Mouse (Mus musculus) spleen, adult 2 months (tissue): ENCODE measurements around the gene Arhgap8. TPM values are rescaled to one million over a fixed set of nuclear protein-coding genes. Genes with fewer than 3 reads are reported as not detected.
A peak's percentile ranks its signal among the peaks of the same experiment; 100 is the strongest.

ENCODE experiments used
- DNase-seq, 2 experiments: peaks; one replicate each; pipeline versions ENCODE4 v3.0.0 to v3.0.0-alpha.2; 2012 to 2021; ENCODE audit warnings: low spot score in 2 of 2, low read depth in 1 of 2
- H3K27ac ChIP-seq: fragments of 200-500 bp; 2 replicates; pipeline ENCODE4 v1.5.1; 2012; ENCODE audit warnings: low read length, inconsistent platforms; ENCODE audit not compliant: insufficient read depth
- H3K27me3 ChIP-seq: fragments of 200-500 bp; 2 replicates; pipeline ENCODE4 v1.6.1; 2012; ENCODE audit warnings: mild to moderate bottlenecking, moderate library complexity, low read length, inconsistent platforms; ENCODE audit not compliant: control insufficient read depth, insufficient read depth
- H3K36me3 ChIP-seq: fragments of 200-500 bp; 2 replicates; pipeline ENCODE4 v1.6.1; 2012; ENCODE audit warnings: mild to moderate bottlenecking, low read length, inconsistent platforms; ENCODE audit not compliant: control insufficient read depth, insufficient read depth
- H3K4me1 ChIP-seq: fragments of 200-500 bp; 2 replicates; pipeline ENCODE4 v1.6.1; 2011; ENCODE audit warnings: inconsistent platforms; ENCODE audit not compliant: control insufficient read depth, insufficient read depth, insufficient read length
- H3K4me3 ChIP-seq: fragments of 200-500 bp; 2 replicates; pipeline ENCODE4 v1.5.1; 2011; ENCODE audit warnings: mild to moderate bottlenecking, inconsistent platforms; ENCODE audit not compliant: insufficient read depth, insufficient read length; ENCODE audit errors: extremely low read depth
- CTCF ChIP-seq: fragments of 200-500 bp; IDR thresholded peaks from 2 replicates; pipeline ENCODE4 v1.5.1; 2011; ENCODE audit warnings: mild to moderate bottlenecking, inconsistent platforms; ENCODE audit not compliant: insufficient read depth, insufficient read length, insufficient replicate concordance; ENCODE audit errors: extremely low read depth
- POLR2A ChIP-seq: fragments of 200-500 bp; IDR thresholded peaks from 2 replicates; pipeline ENCODE4 v1.6.1; 2011; ENCODE audit warnings: low read depth, low read length, inconsistent platforms
- WGBS: fragments of 180-500 bp; shearing (Covaris S2); methylation state at CpG from one replicate; pipeline ENCODE4 v1.1.7; 2018; 5-methylcytosine and 5-hydroxymethylcytosine counted together
- polyA plus RNA-seq: library from polyadenylated mRNA; depleted of rRNA; stranded (reverse); fragments of >200 nt; gene quantifications from 2 replicates; pipeline ENCODE4 v1.2.3, GENCODE M21; 2012

The Arhgap8 gene
- polyA plus RNA-seq, 1 experiment = 0.72 TPM

- no peak overlapping the region for H3K27ac ChIP-seq
- H3K36me3 ChIP-seq = no peaks in the 10 kb centered on the region
- no peak overlapping the region for H3K4me3 ChIP-seq
- no peak for DNase-seq
- no peaks in the 10 kb centered on the region for H3K4me1 ChIP-seq
- TF ChIP-seq POLR2A (no peak), CTCF (no peak)
- WGBS = 43% methylated on average over 2 of the region's 2 CpGs
- no peaks in the 10 kb centered on the region for H3K27me3 ChIP-seq
Measured at GRCm38 (mm10) chr15:84744308-84744707, 24.5 kb downstream of the Arhgap8 start.

GRCm38 (mm10) chr15:84745831-84746230, 26.0 kb downstream of the Arhgap8 start:
- 76% methylated on average over 4 of the region's 4 CpGs for WGBS
- TF ChIP-seq CTCF (no peak), POLR2A (no peak)
- Histone ChIP-seq H3K4me3 (no peak overlapping the region), H3K27ac (no peak overlapping the region), H3K4me1 (no peaks in the 10 kb centered on the region), H3K36me3 (no peaks in the 10 kb centered on the region), H3K27me3 (no peaks in the 10 kb centered on the region)
- no peak for DNase-seq

- TF ChIP-seq CTCF = peak; percentile 71; the same call in 1 of the 2 replicates
- no peak for TF ChIP-seq POLR2A
- Histone ChIP-seq H3K4me1 (no peaks in the 10 kb centered on the region), H3K27ac (no peak overlapping the region), H3K27me3 (no peaks in the 10 kb centered on the region), H3K36me3 (no peaks in the 10 kb centered on the region), H3K4me3 (no peak overlapping the region)
- peak in 1 of 2 experiments; percentile 47 for DNase-seq
- 26% methylated on average over 3 of the region's 3 CpGs for WGBS
Measured at GRCm38 (mm10) chr15:84754987-84755386, 35.1 kb downstream of the Arhgap8 start.

GRCm38 (mm10) chr15:84756426-84756825, 36.6 kb downstream of the Arhgap8 start:
- no peaks in the 10 kb centered on the region for H3K4me1 ChIP-seq
- no peak overlapping the region for H3K4me3 ChIP-seq
- whole genome bisulfite sequencing = 20% methylated on average over 22 of the region's 22 CpGs
- TF ChIP-seq CTCF (no peak), POLR2A (no peak)
- no peaks in the 10 kb centered on the region for H3K36me3 ChIP-seq
- no peaks in the 10 kb centered on the region for H3K27me3 ChIP-seq
- no peak overlapping the region for H3K27ac ChIP-seq
- no peak for DNase-seq

- H3K4me3 ChIP-seq = no peak overlapping the region
- no peaks in the 10 kb centered on the region for H3K4me1 ChIP-seq
- WGBS = 35% methylated on average over 4 of the region's 4 CpGs
- no peak overlapping the region for H3K27ac ChIP-seq
- H3K27me3 ChIP-seq = no peaks in the 10 kb centered on the region
- TF ChIP-seq CTCF (peak; percentile 59; the same call in 1 of the 2 replicates), POLR2A (no peak)
- no peaks in the 10 kb centered on the region for H3K36me3 ChIP-seq
- DNase-seq = peak; percentile 9 to 15
Measured at GRCm38 (mm10) chr15:84758493-84758892, 38.6 kb downstream of the Arhgap8 start.

GRCm38 (mm10) chr15:84762712-84763422, 43.0 kb downstream of the Arhgap8 start:
- Histone ChIP-seq H3K36me3 (no peaks in the 10 kb centered on the region), H3K4me1 (no peaks in the 10 kb centered on the region), H3K27ac (no peak overlapping the region), H3K27me3 (no peaks in the 10 kb centered on the region), H3K4me3 (no peak overlapping the region)
- WGBS = 83% methylated on average over 8 of the region's 8 CpGs
- DNase-seq = no peak
- TF ChIP-seq CTCF = no peak
- no peak for TF ChIP-seq POLR2A

GRCm38 (mm10) chr15:84763423-84763812, 43.6 kb downstream of the Arhgap8 start:
- no peak overlapping the region for H3K4me3 ChIP-seq
- no peak for DNase-seq
- no peak overlapping the region for H3K27ac ChIP-seq
- WGBS = 49% methylated on average over 7 of the region's 7 CpGs
- H3K36me3 ChIP-seq = no peaks in the 10 kb centered on the region
- H3K4me1 ChIP-seq = no peaks in the 10 kb centered on the region
- no peaks in the 10 kb centered on the region for H3K27me3 ChIP-seq
- TF ChIP-seq CTCF (no peak), POLR2A (no peak)
